Mouse (Mus musculus) limb, embryonic 13.5 days (tissue): ENCODE measurements around the gene Vstm2l. TPM values are rescaled to one million over a fixed set of nuclear protein-coding genes. Genes with fewer than 3 reads are reported as not detected.

Experiments used
- ATAC-seq: fragments of 200-750 bp; cut with Nextera tagmentation; 2 replicates; pipeline ENCODE4 v1.8.0; 2017; ENCODE audit warnings: low read depth, moderate number of reproducible peaks, moderate TSS enrichment; ENCODE audit not compliant: low FRiP score
- H3K27ac ChIP-seq: fragments of 300-500 bp; sonication (generic); 2 replicates; pipeline ENCODE4 v1.5.1; 2015; ENCODE audit warnings: inconsistent platforms, mild to moderate bottlenecking, moderate library complexity
- H3K27me3 ChIP-seq: fragments of 300-500 bp; sonication (generic); 2 replicates; pipeline ENCODE4 v1.6.1; 2015; ENCODE audit warnings: mild to moderate bottlenecking, inconsistent platforms
- H3K36me3 ChIP-seq: fragments of 300-500 bp; sonication (generic); 2 replicates; pipeline ENCODE4 v1.6.1; 2015; ENCODE audit warnings: inconsistent platforms, mild to moderate bottlenecking, moderate library complexity
- H3K4me1 ChIP-seq: fragments of 300-500 bp; sonication (generic); 2 replicates; pipeline ENCODE4 v1.6.1; 2015; ENCODE audit warnings: inconsistent platforms
- H3K4me2 ChIP-seq: fragments of 300-500 bp; sonication (generic); replicated peaks from 2 replicates; pipeline ENCODE4 v1.6.1; 2015; ENCODE audit warnings: inconsistent platforms, mild to moderate bottlenecking, moderate library complexity
- H3K4me3 ChIP-seq: fragments of 300-500 bp; sonication (generic); 2 replicates; pipeline ENCODE4 v1.5.1; 2015; ENCODE audit warnings: moderate library complexity, mild to moderate bottlenecking, inconsistent platforms
- H3K9ac ChIP-seq: fragments of 300-500 bp; sonication (generic); 2 replicates; pipeline ENCODE4 v1.6.1; 2015; ENCODE audit warnings: mild to moderate bottlenecking, inconsistent platforms
- H3K9me3 ChIP-seq: fragments of 300-500 bp; sonication (generic); 2 replicates; pipeline ENCODE4 v1.6.1; 2016; ENCODE audit warnings: inconsistent platforms
- WGBS: fragments of 180-500 bp; shearing (Covaris S2); methylation state at CpG from one replicate; pipeline ENCODE4 v1.1.7; 2015; 5-methylcytosine and 5-hydroxymethylcytosine counted together
- polyA plus RNA-seq: library from polyadenylated mRNA; unstranded; fragments of >200 nt; fragmentation: Nextera tagmentation; extraction: Ambion mirVana; gene quantifications from 2 replicates; pipeline ENCODE4 v1.2.1, GENCODE M21; 2015

Vstm2l gene
- polyA plus RNA-seq, 1 experiment from 2014 or later = not detected

GRCm38 (mm10) chr2:157913204-157913636 is 1.2 kb upstream of the Vstm2l start:
- Histone ChIP-seq H3K4me3 (no peak overlapping the region), H3K4me2 (no peak overlapping the region), H3K27ac (no peak overlapping the region), H3K9me3 (no peaks in the 10 kb centered on the region), H3K36me3 (no peaks in the 10 kb centered on the region), H3K9ac (no peak overlapping the region), H3K4me1 (peaks cover 9% of the 10 kb centered on the region; the same call in 1 of the 2 replicates), H3K27me3 (peaks cover 54% of the 10 kb centered on the region)
- under 1% methylated on average over 16 of the region's 16 CpGs for WGBS
- peak; percentile 86 for ATAC-seq

DNA sequence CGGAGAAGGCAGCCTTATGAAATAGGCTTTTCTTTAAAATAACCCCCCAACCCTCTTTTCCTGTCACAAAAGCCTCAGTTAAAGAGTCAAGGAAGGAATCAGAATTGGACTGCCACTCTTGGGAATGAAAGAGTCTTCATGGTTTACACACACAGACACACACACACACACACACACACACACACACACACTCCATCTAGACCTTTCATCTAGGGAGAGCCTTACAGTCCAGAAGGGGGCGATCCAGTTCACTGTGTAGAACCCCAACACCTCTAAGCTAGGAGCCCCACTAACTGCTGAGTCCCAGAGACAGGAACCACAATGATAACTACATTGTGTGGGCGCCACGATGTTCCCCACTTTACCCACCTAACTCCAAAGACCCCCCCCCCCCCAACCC is 748 bp upstream of the Vstm2l start:
- no peak overlapping the region for H3K4me3 ChIP-seq
- H3K4me1 ChIP-seq = peaks cover 9% of the 10 kb centered on the region; the same call in 1 of the 2 replicates
- WGBS = 3% methylated on average over 3 of the region's 4 CpGs
- no peak overlapping the region for H3K27ac ChIP-seq
- no peaks in the 10 kb centered on the region for H3K36me3 ChIP-seq
- no peak for ATAC-seq
- H3K9ac ChIP-seq = no peak overlapping the region
- peaks cover 58% of the 10 kb centered on the region for H3K27me3 ChIP-seq
- H3K4me2 ChIP-seq = no peak overlapping the region
- H3K9me3 ChIP-seq = no peaks in the 10 kb centered on the region

- Histone ChIP-seq H3K4me2 (peak overlapping the region; percentile 65), H3K36me3 (no peaks in the 10 kb centered on the region), H3K27ac (no peak overlapping the region), H3K27me3 (peaks cover 69% of the 10 kb centered on the region), H3K4me3 (peak overlapping the region; percentile 41), H3K9ac (no peak overlapping the region), H3K4me1 (peaks cover 9% of the 10 kb centered on the region; the same call in 1 of the 2 replicates), H3K9me3 (no peaks in the 10 kb centered on the region)
- ATAC-seq = no peak
- 39% methylated on average over 43 of the region's 43 CpGs for WGBS
These were observed 550 bp downstream of the Vstm2l start for GRCm38 (mm10) chr2:157914889-157915517.

GRCm38 (mm10) chr2:157918529-157918928 is 4.1 kb downstream of the Vstm2l start:
- H3K4me3 ChIP-seq = no peak overlapping the region
- no peaks in the 10 kb centered on the region for H3K36me3 ChIP-seq
- ATAC-seq = no peak
- WGBS = 6% methylated on average over 10 of the region's 10 CpGs
- no peak overlapping the region for H3K27ac ChIP-seq
- H3K9ac ChIP-seq = no peak overlapping the region
- no peaks in the 10 kb centered on the region for H3K9me3 ChIP-seq
- peaks cover 66% of the 10 kb centered on the region for H3K27me3 ChIP-seq
- peaks cover 19% of the 10 kb centered on the region for H3K4me1 ChIP-seq
- H3K4me2 ChIP-seq = no peak overlapping the region

GRCm38 (mm10) chr2:157921551-157921950 is 7.1 kb downstream of the Vstm2l start:
- Histone ChIP-seq H3K27ac (no peak overlapping the region), H3K4me1 (peaks cover 13% of the 10 kb centered on the region), H3K36me3 (no peaks in the 10 kb centered on the region), H3K4me2 (no peak overlapping the region), H3K27me3 (peaks cover 37% of the 10 kb centered on the region), H3K9ac (no peak overlapping the region), H3K9me3 (no peaks in the 10 kb centered on the region), H3K4me3 (no peak overlapping the region)
- ATAC-seq = no peak
- WGBS = 68% methylated on average over 7 of the region's 7 CpGs

DNA sequence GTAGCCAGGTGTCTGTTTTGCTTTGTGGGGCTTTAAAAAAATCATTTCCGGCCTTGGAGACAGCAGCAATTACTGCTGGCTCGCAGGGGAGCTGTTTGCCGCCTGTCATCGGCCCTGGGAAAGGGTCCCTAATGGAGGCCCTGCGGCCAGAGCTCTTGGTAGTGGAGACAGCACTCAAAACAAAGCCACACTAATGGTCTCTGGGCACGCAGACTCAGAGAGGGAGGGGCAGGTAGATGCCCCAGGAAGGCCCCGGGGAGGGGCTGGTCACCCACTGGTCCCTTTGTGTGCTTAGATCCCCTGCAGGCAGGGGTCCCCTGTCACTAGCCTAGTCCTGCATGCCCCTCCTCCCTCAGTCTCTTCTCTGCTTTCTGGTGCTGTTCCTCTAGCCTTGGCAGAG is 9.0 kb downstream of the Vstm2l start:
- Histone ChIP-seq H3K9ac (no peak overlapping the region; the same call in 1 of the 2 replicates), H3K4me2 (no peak overlapping the region), H3K27me3 (peaks cover 25% of the 10 kb centered on the region), H3K4me1 (peaks cover 24% of the 10 kb centered on the region), H3K36me3 (no peaks in the 10 kb centered on the region), H3K4me3 (no peak overlapping the region), H3K9me3 (no peaks in the 10 kb centered on the region), H3K27ac (no peak overlapping the region)
- 2% methylated on average over 7 of the region's 7 CpGs for WGBS
- ATAC-seq = no peak

DNA sequence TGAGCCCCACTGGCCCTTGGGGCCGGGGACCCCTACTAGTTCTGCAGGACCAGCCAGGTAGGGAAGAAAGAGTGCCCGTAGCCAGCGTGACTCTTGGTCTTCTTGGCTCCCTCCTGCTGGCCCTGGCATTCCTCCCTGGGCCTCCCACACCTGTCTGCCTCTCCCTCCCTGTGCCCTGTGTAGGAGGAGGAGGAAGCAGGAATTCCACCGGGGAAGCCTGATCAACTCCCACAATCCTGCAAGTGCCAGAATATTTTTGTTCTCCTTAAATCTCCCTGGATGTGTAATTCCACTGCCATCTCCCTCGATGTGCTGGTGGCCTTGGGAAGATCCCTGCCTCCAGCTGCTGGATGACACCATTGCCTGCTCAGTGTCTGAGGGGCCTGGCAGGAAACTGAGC is 10.1 kb downstream of the Vstm2l start:
- Histone ChIP-seq H3K27ac (no peak overlapping the region), H3K4me2 (no peak overlapping the region), H3K4me1 (peaks cover 24% of the 10 kb centered on the region), H3K9me3 (no peaks in the 10 kb centered on the region), H3K4me3 (no peak overlapping the region), H3K9ac (no peak overlapping the region), H3K36me3 (no peaks in the 10 kb centered on the region), H3K27me3 (peaks cover 16% of the 10 kb centered on the region)
- ATAC-seq = no peak
- 67% methylated on average over 5 of the region's 5 CpGs for WGBS

DNA sequence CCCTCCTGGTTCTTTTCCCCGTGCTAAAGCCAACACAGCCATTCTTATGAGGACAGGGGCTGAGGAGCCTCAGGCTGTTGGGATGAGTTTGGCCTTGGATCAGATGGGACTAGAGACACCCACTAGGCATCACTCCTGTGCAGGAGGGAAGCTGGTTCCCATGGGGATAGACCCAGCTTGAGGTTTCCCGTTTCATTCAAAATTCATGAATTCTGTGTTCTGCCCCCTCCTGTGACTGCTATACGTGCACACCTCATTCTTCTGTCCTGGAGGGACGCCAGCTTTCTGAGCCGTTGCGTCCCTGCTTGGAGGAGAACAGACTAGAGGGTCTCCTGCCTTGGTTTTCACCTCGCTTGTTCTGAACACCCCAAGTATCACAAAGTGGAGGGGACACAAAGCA is 12.0 kb downstream of the Vstm2l start:
- no peak overlapping the region for H3K4me2 ChIP-seq
- H3K4me1 ChIP-seq = peaks cover 24% of the 10 kb centered on the region
- no peak overlapping the region for H3K27ac ChIP-seq
- 66% methylated on average over 7 of the region's 7 CpGs for WGBS
- H3K4me3 ChIP-seq = no peak overlapping the region
- H3K36me3 ChIP-seq = no peaks in the 10 kb centered on the region
- no peaks in the 10 kb centered on the region for H3K9me3 ChIP-seq
- no peak for ATAC-seq
- 0 out of 2 replicates have a peak, but pooled peaks cover 7% of the 10 kb centered on the region for H3K27me3 ChIP-seq
- no peak overlapping the region for H3K9ac ChIP-seq

DNA sequence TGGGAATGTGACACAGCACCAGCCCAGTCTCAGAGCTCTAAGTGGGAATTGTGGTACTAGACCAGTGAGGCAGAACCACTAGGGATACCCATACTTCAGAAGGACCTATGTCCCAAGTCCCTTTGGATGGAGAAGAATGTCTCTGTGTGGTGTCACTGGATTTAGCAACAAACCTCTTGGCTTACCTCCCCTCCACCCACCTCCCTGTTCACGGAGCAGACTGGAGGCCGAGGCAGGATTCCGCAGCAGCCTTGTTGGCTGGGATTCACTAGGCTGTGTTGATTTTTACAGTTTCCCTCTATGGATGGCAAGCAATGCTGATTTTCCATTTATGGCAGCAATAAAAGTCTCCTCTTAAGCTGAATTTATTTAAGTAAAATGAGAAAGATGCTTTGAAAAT is 12.5 kb downstream of the Vstm2l start:
- ATAC-seq = no peak
- no peaks in the 10 kb centered on the region for H3K36me3 ChIP-seq
- no peak overlapping the region for H3K9ac ChIP-seq
- no peaks in the 10 kb centered on the region for H3K9me3 ChIP-seq
- 0 out of 2 replicates have a peak, but pooled peaks cover 7% of the 10 kb centered on the region for H3K27me3 ChIP-seq
- no peak overlapping the region for H3K4me2 ChIP-seq
- H3K4me1 ChIP-seq = peaks cover 24% of the 10 kb centered on the region
- H3K27ac ChIP-seq = no peak overlapping the region
- WGBS = 42% methylated on average over 3 of the region's 3 CpGs
- H3K4me3 ChIP-seq = no peak overlapping the region

DNA sequence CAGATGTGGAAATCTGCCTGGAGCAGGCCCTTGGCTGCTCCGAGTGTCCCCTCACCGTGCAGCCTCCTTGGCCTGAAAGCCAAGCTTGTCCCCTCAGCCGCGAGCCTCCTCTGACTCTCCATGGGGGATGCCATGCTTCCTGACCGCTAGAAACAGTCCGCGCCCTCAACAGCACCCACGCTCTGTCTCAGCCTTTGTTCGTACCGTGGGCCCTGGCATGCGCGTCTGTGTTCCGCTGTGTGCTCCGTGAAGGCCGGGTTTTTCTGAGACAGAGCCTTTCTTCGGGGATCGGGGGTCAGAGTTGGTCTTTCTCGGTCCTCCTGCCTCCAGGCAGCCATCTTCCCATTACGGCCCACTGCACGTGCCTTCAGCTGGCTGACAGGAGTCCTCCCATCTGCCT is 12.9 kb downstream of the Vstm2l start:
- Histone ChIP-seq H3K27ac (no peak overlapping the region), H3K9ac (no peak overlapping the region), H3K4me2 (no peak overlapping the region), H3K9me3 (no peaks in the 10 kb centered on the region), H3K4me1 (peaks cover 24% of the 10 kb centered on the region), H3K4me3 (no peak overlapping the region), H3K36me3 (no peaks in the 10 kb centered on the region), H3K27me3 (0 out of 2 replicates have a peak, but pooled peaks cover 7% of the 10 kb centered on the region)
- 54% methylated on average over 20 of the region's 20 CpGs for WGBS
- no peak for ATAC-seq

- Histone ChIP-seq H3K27ac (no peak overlapping the region), H3K27me3 (0 out of 2 replicates have a peak, but pooled peaks cover 7% of the 10 kb centered on the region), H3K36me3 (no peaks in the 10 kb centered on the region), H3K4me1 (peaks cover 22% of the 10 kb centered on the region), H3K4me3 (no peak overlapping the region), H3K9me3 (no peaks in the 10 kb centered on the region), H3K4me2 (no peak overlapping the region), H3K9ac (no peak overlapping the region)
- ATAC-seq = no peak
- WGBS = 38% methylated on average over 2 of the region's 2 CpGs
These were observed 13.4 kb downstream of the Vstm2l start for GRCm38 (mm10) chr2:157927815-157928214.

- H3K9me3 ChIP-seq = no peaks in the 10 kb centered on the region
- no peak overlapping the region for H3K27ac ChIP-seq
- H3K4me2 ChIP-seq = no peak overlapping the region
- no peak overlapping the region for H3K4me3 ChIP-seq
- ATAC-seq = no peak
- H3K4me1 ChIP-seq = peaks cover 2% of the 10 kb centered on the region; the same call in 1 of the 2 replicates
- no peak overlapping the region for H3K9ac ChIP-seq
- H3K27me3 ChIP-seq = 0 out of 2 replicates have a peak, but pooled peaks cover 4% of the 10 kb centered on the region
- 72% methylated on average over 4 of the region's 4 CpGs for WGBS
- H3K36me3 ChIP-seq = no peaks in the 10 kb centered on the region
These were observed 18.2 kb downstream of the Vstm2l start for GRCm38 (mm10) chr2:157932655-157933054.
